Mouse (Mus musculus) ES-E14 (cell line): ENCODE results near the gene Ctnnbl1.

Experiments
- CHD2 ChIP-seq: IDR thresholded peaks from 2 replicates; pipeline ENCODE4 v1.6.1; 2014; ENCODE audit warnings: mild to moderate bottlenecking, low read depth, low read length, inconsistent platforms
- HCFC1 ChIP-seq: IDR thresholded peaks from 2 replicates; pipeline ENCODE4 v1.6.1; 2012; ENCODE audit warnings: low read length, inconsistent platforms, borderline replicate concordance; ENCODE audit not compliant: insufficient read depth
- MAFK ChIP-seq: IDR thresholded peaks from 2 replicates; pipeline ENCODE4 v1.6.1; 2014; ENCODE audit warnings: mild to moderate bottlenecking, low read depth, low read length, inconsistent platforms; ENCODE audit not compliant: insufficient read depth
- ZC3H11A ChIP-seq: IDR thresholded peaks from 2 replicates; pipeline ENCODE4 v1.6.1; 2012; ENCODE audit warnings: low read depth, mild to moderate bottlenecking, inconsistent platforms, low read length, borderline replicate concordance
- ZNF384 ChIP-seq: IDR thresholded peaks from 2 replicates; pipeline ENCODE4 v1.6.1; 2012; ENCODE audit warnings: low read depth, low read length, inconsistent platforms

DNA sequence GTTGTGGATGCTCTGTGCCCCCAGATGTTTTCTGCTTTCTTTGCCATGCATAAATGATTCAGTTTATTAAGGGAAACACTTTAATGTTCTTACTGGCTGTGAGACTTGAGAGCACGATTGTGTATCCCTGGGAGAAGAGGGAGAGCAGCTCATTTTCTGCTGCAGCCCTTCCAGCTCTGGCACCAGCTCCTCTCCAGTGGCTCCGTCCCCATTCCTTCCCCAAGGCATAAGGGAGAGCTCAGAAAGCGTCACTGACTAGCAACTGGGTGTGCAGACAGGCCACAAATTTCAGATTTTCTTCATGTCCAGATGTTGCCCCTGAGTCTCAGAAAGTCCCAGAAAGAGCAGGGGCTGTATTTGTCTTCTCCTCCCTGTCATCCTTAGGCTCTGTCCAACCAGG, 67.9 kb downstream of the Ctnnbl1 start:
- no peak for TF ChIP-seq CHD2
- no peak for TF ChIP-seq MAFK
- no peak for TF ChIP-seq ZNF384
- TF ChIP-seq ZC3H11A = no peak
- no peak for TF ChIP-seq HCFC1
